Mouse (Mus musculus) midbrain, embryonic 15.5 days (tissue): ENCODE measurements at regions not wholly inside any gene's neighbourhood (a gene's known extent, or its start where the extent isn't known, plus 50 kb on each side); places are given as distances from the start of the nearest gene placed in this dataset.

Experiments
- ATAC-seq: fragments of 200-750 bp; cut with Nextera tagmentation; replicated peaks from 2 replicates; pipeline ENCODE4 v1.8.0; 2017; ENCODE audit warnings: moderate TSS enrichment
- H3K27ac ChIP-seq: fragments of 300-500 bp; sonication (generic); 2 replicates; pipeline ENCODE4 v1.5.1; 2015; ENCODE audit warnings: mild to moderate bottlenecking, inconsistent platforms
- H3K27me3 ChIP-seq: fragments of 300-500 bp; sonication (generic); replicated peaks from 2 replicates; pipeline ENCODE4 v1.6.1; 2015; ENCODE audit warnings: inconsistent platforms
- H3K36me3 ChIP-seq: fragments of 300-500 bp; sonication (generic); replicated peaks from 2 replicates; pipeline ENCODE4 v1.6.1; 2015; ENCODE audit warnings: inconsistent platforms
- H3K4me1 ChIP-seq: fragments of 300-500 bp; sonication (generic); 2 replicates; pipeline ENCODE4 v1.6.1; 2015; ENCODE audit warnings: inconsistent platforms
- H3K4me2 ChIP-seq: fragments of 300-500 bp; sonication (generic); 2 replicates; pipeline ENCODE4 v1.6.1; 2015; ENCODE audit warnings: inconsistent platforms, mild to moderate bottlenecking, moderate library complexity
- H3K4me3 ChIP-seq: fragments of 300-500 bp; sonication (generic); 2 replicates; pipeline ENCODE4 v1.5.1; 2015; ENCODE audit warnings: mild to moderate bottlenecking, inconsistent platforms
- H3K9ac ChIP-seq: fragments of 300-500 bp; sonication (generic); 2 replicates; pipeline ENCODE4 v1.6.1; 2015; ENCODE audit warnings: mild to moderate bottlenecking, inconsistent platforms
- H3K9me3 ChIP-seq: fragments of 300-500 bp; sonication (generic); 2 replicates; pipeline ENCODE4 v1.6.1; 2016; ENCODE audit warnings: inconsistent platforms
- WGBS: fragments of 180-500 bp; shearing (Covaris S2); methylation state at CpG from one replicate; pipeline ENCODE4 v1.1.7; 2015; ENCODE audit warnings: mixed read lengths; 5-methylcytosine and 5-hydroxymethylcytosine counted together

- no peak overlapping the region for H3K4me2 ChIP-seq
- H3K4me3 ChIP-seq: no peak overlapping the region
- peaks cover 34% of the 10 kb centered on the region for H3K4me1 ChIP-seq
- H3K27ac ChIP-seq: no peak overlapping the region
- H3K9ac ChIP-seq: no peak overlapping the region
- 89% methylated on average over 6 of the region's 6 CpGs for WGBS
- no peaks in the 10 kb centered on the region for H3K36me3 ChIP-seq
- no peak for ATAC-seq
- H3K9me3 ChIP-seq: no peaks in the 10 kb centered on the region
- H3K27me3 ChIP-seq: no peaks in the 10 kb centered on the region
Measured at GRCm38 (mm10) chr1:155493333-155493732, 64.6 kb upstream of the Acbd6 start.

DNA sequence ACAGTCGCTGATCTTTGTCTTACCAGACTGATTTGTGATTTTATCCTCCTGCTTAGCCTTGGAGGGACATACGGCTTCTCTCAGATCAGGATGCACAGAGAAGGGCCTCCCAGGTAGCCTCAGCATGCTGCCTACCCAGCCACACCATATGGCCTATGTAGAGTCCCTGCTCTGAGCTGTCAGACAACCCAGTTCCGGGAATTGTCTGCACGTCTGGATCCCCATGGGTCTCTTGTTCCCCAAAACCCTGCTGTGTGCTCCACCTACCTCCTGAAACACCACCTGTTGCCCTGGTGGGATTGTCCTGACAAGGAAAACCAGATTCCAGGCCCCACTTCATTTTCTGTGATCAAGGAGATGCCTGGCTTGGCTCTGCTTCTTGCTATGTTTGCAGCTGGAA, 64.1 kb upstream of the Acbd6 start:
- H3K27ac ChIP-seq: no peak overlapping the region
- no peak overlapping the region for H3K4me3 ChIP-seq
- H3K4me2 ChIP-seq: no peak overlapping the region
- H3K9me3 ChIP-seq: no peaks in the 10 kb centered on the region
- no peak overlapping the region for H3K9ac ChIP-seq
- peaks cover 30% of the 10 kb centered on the region for H3K4me1 ChIP-seq
- no peaks in the 10 kb centered on the region for H3K36me3 ChIP-seq
- no peaks in the 10 kb centered on the region for H3K27me3 ChIP-seq
- WGBS: 59% methylated on average over 4 of the region's 4 CpGs
- ATAC-seq: no peak

- Histone ChIP-seq H3K36me3 (no peaks in the 10 kb centered on the region), H3K4me1 (peaks cover 25% of the 10 kb centered on the region), H3K9ac (no peak overlapping the region), H3K9me3 (no peaks in the 10 kb centered on the region), H3K4me3 (no peak overlapping the region), H3K27ac (no peak overlapping the region), H3K27me3 (no peaks in the 10 kb centered on the region), H3K4me2 (no peak overlapping the region)
- ATAC-seq: no peak
- WGBS: 93% methylated on average over 2 of the region's 2 CpGs
Measured at GRCm38 (mm10) chr1:155494347-155494746, 63.6 kb upstream of the Acbd6 start.

DNA sequence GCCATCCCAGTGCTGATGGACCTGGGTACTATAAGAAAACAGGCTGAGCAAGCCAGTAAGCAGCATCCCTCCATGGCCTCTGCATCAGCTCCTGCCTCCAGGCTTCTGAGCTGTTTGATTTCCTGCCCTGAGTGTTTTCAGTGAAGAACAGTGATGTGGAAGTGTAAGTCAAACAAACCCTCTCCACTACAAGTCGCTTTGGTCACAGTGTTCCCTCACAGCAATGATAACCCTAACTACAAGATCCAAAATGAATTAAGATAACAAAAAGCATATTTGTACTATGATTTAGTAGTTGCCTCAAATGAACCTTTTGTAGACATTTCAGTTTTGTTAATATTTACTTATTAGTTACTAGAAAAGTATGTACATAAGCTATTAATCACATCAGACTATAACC, 58.2 kb upstream of the Acbd6 start:
- H3K27me3 ChIP-seq: no peaks in the 10 kb centered on the region
- 100% methylated on average over 1 of the region's 1 CpGs for WGBS
- peaks cover 4% of the 10 kb centered on the region; the same call in 1 of the 2 replicates for H3K4me1 ChIP-seq
- H3K9me3 ChIP-seq: no peaks in the 10 kb centered on the region
- no peak overlapping the region for H3K4me2 ChIP-seq
- H3K27ac ChIP-seq: no peak overlapping the region
- H3K4me3 ChIP-seq: no peak overlapping the region
- H3K36me3 ChIP-seq: no peaks in the 10 kb centered on the region
- ATAC-seq: no peak
- H3K9ac ChIP-seq: no peak overlapping the region

GRCm38 (mm10) chr1:155502867-155503266, 55.1 kb upstream of the Acbd6 start:
- ATAC-seq: no peak
- H3K9me3 ChIP-seq: no peaks in the 10 kb centered on the region
- no peaks in the 10 kb centered on the region for H3K36me3 ChIP-seq
- 45% methylated on average over 10 of the region's 10 CpGs for WGBS
- no peak overlapping the region for H3K27ac ChIP-seq
- H3K9ac ChIP-seq: no peak overlapping the region
- no peak overlapping the region for H3K4me3 ChIP-seq
- no peaks in the 10 kb centered on the region for H3K27me3 ChIP-seq
- peaks cover 5% of the 10 kb centered on the region; the same call in 1 of the 2 replicates for H3K4me1 ChIP-seq
- no peak overlapping the region for H3K4me2 ChIP-seq

DNA sequence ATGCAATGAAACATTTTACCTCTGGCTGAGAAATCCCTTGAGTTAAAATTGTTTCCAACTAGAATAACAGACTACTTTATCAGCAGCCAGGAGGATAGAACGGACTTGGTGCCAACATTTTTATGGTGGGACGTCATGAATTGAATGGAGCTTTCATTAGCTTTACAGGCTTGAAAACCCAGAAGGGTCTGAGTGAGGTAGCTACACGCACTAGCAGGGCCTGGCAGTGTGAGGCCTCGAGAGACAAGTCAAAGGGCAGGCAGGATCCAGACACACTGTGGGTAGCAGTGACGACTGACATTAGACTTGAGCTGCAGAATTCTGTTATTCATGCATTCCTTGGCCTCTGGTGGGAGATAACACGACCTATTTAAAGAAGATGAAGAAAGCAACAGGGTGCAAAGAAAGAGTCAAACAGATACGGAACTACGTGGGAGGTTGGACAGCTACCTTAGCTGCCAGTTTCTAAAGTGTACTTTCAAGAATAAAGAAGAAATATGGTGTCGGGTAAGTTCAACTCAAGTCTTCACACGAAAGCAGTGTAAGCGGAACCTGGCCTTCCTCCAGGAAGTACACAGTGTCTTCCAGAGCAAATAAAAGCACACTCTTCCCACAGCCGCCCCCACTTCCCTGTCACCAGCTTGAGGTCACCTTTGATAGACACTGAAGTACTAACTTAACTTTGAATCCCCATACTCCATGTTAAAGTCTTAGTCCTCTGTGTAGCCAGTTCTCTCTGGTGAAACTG, 53.2 kb upstream of the Acbd6 start:
- H3K27ac ChIP-seq: no peak overlapping the region
- H3K9ac ChIP-seq: no peak overlapping the region
- 59% methylated on average over 12 of the region's 12 CpGs for WGBS
- H3K27me3 ChIP-seq: no peaks in the 10 kb centered on the region
- no peak for ATAC-seq
- no peaks in the 10 kb centered on the region for H3K36me3 ChIP-seq
- H3K4me3 ChIP-seq: no peak overlapping the region
- no peaks in the 10 kb centered on the region for H3K9me3 ChIP-seq
- no peak overlapping the region for H3K4me2 ChIP-seq
- H3K4me1 ChIP-seq: peaks cover 5% of the 10 kb centered on the region; the same call in 1 of the 2 replicates

- H3K27ac ChIP-seq: no peak overlapping the region
- no peak for ATAC-seq
- H3K9me3 ChIP-seq: no peaks in the 10 kb centered on the region
- H3K4me3 ChIP-seq: no peak overlapping the region
- no peak overlapping the region for H3K4me2 ChIP-seq
- no peak overlapping the region for H3K9ac ChIP-seq
- no peaks in the 10 kb centered on the region for H3K27me3 ChIP-seq
- peaks cover 5% of the 10 kb centered on the region; the same call in 1 of the 2 replicates for H3K4me1 ChIP-seq
- no peaks in the 10 kb centered on the region for H3K36me3 ChIP-seq
- WGBS: 76% methylated on average over 6 of the region's 6 CpGs
Measured at GRCm38 (mm10) chr1:155505361-155506077, 52.4 kb upstream of the Acbd6 start.
